In the genomic region with DNA sequence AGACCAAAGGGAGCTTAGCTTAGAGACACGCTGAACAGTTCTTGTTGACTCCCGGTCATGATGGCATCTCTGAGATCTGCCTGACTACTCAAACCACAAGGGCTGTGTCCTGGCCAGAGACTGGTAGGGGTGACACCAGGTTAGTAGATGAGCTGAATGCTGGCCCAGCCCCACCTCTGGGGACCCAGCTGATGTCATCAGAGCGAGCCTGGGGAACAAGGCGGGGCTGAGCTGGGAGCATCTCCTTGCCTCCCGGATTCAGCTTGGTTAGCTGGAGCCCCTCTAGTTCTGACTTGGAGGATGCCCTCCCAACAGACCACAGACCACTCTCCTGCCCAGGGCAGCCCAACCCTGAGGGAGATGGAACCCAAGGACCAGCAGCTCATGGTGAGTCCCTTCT, we compare ENCODE assay signal across 33 mouse cellular contexts. TPM values are rescaled to one million over a fixed set of nuclear protein-coding genes. Genes with fewer than 3 reads are reported as not detected.
DNase-seq lines count a peak whose midpoint lies in the region; ATAC-seq and TF ChIP-seq lines count a peak whose summit lies in the region.
"Had no signal": no experiment of that assay in that cellular context is flagged by ENCODE, and none has a peak within 500 bp of the region (broad histone marks: within the 10 kb centered on the region; RNA-seq: fewer than 3 reads in every experiment).

Gm4869 (plus strand) TSS at position 301 of the 400 bp plus-strand sequence.

- TF ChIP-seq RAD21 in MEL (IDR thresholded peaks at IDR 0.05; ENCODE audit: low read depth, low read length): no peak

- H3K27me3 ChIP-seq in heart, embryonic 11.5 days (ENCODE audit: control insufficient read depth, insufficient read depth, low read length): no peaks in the 10 kb centered on the region
- H3K27me3 ChIP-seq in heart, embryonic 16.5 days (ENCODE audit: control insufficient read depth, insufficient read depth, low read length): no peaks in the 10 kb centered on the region
- no peaks in the 10 kb centered on the region for H3K27me3 ChIP-seq in ES-Bruce4 (ENCODE audit: control insufficient read depth, insufficient read depth, low read length, poor library complexity, severe bottlenecking)
- no peaks in the 10 kb centered on the region for H3K27me3 ChIP-seq in MEL (ENCODE audit: control insufficient read depth in 1 of 2, insufficient read depth in 2 of 2, low read length in 2 of 2)
- H3K27me3 ChIP-seq: hindbrain, embryonic 13.5 days; limb, embryonic 15.5 days; midbrain, embryonic 15.5 days; stomach, embryonic 15.5 days had no signal

- intact Hi-C loops in heart, postnatal 14 days (cut with DNase I): no loop called here

- TF ChIP-seq CTCF in ES-Bruce4 (IDR thresholded peaks at IDR 0.05; ENCODE audit: low read depth, low read length) (no peak), MEL (IDR thresholded peaks at IDR 0.05 in 2 of 3, conservative IDR thresholded peaks at IDR 0.05 in 1 of 3; ENCODE audit: control insufficient read depth in 1 of 3, insufficient read depth in 1 of 3, low read depth in 2 of 3, low read length in 3 of 3, poor library complexity in 1 of 3, severe bottlenecking in 1 of 3) (no peak)

- no peak for TF ChIP-seq POLR2A in ES-Bruce4 (IDR thresholded peaks at IDR 0.05; ENCODE audit: insufficient read depth, low read length)
- TF ChIP-seq POLR2A in MEL (IDR thresholded peaks at IDR 0.05; ENCODE audit: control insufficient read depth in 1 of 2, insufficient read depth in 1 of 2, low read depth in 1 of 2, low read length in 2 of 2, poor library complexity in 1 of 2): no peak

- no peaks in the 10 kb centered on the region for H3K9me3 ChIP-seq in heart, embryonic 11.5 days (replicated peaks; ENCODE audit: control insufficient read depth, low read length)
- H3K9me3 ChIP-seq in heart, embryonic 16.5 days (replicated peaks; ENCODE audit: control insufficient read depth, low read length): no peaks in the 10 kb centered on the region
- no peaks in the 10 kb centered on the region for H3K9me3 ChIP-seq in ES-Bruce4 (replicated peaks; ENCODE audit: control insufficient read depth, insufficient read depth, low read length, poor library complexity, severe bottlenecking)
- H3K9me3 ChIP-seq in MEL (replicated peaks; ENCODE audit: insufficient read depth, low read length): no peaks in the 10 kb centered on the region
- H3K9me3 ChIP-seq: hindbrain, embryonic 13.5 days; limb, embryonic 10.5 days; limb, embryonic 15.5 days; midbrain, embryonic 10.5 days; midbrain, embryonic 15.5 days; stomach, embryonic 15.5 days had no signal

- no peak within 1 kb of the TSS for H3K9ac ChIP-seq in heart, embryonic 11.5 days (ENCODE audit: low read depth, low read length)
- no peak within 1 kb of the TSS for H3K9ac ChIP-seq in heart, embryonic 16.5 days (ENCODE audit: low read length)
- H3K9ac ChIP-seq in ES-Bruce4 (ENCODE audit: low read depth, poor library complexity, severe bottlenecking) (no peak within 1 kb of the TSS), MEL (ENCODE audit: control insufficient read depth, low read depth, low read length, poor library complexity, severe bottlenecking) (no peak within 1 kb of the TSS)
- H3K9ac ChIP-seq: forebrain, postnatal 0 days; hindbrain, embryonic 13.5 days; limb, embryonic 15.5 days; midbrain, embryonic 15.5 days; stomach, embryonic 15.5 days had no signal

- DNase-seq in heart, postnatal 14 days: no peak
- DNase-seq in heart, postnatal 4 days: no peak
- DNase-seq in MEL (ENCODE audit: low read depth, low spot score): no peak
- no peak for DNase-seq in urinary bladder, postnatal 36 days (ENCODE audit: low spot score in 2 of 2)
- DNase-seq: adrenal gland, adult 8-10 months; cerebellum, adult 2 months; cerebellum, postnatal 14 days; forebrain, postnatal 0 days; gastrocnemius, postnatal 14 days; kidney, adult 8-10 months; layer of hippocampus, postnatal 36 days; right cerebral cortex, postnatal 25 days; thymus, postnatal 25 days had no signal

- TF ChIP-seq EP300 in ES-Bruce4 (IDR thresholded peaks at IDR 0.05; ENCODE audit: insufficient read depth, low read depth, low read length): no peak
- TF ChIP-seq EP300 in MEL (IDR thresholded peaks at IDR 0.05; ENCODE audit: low read depth in 1 of 2, low read length in 2 of 2): no peak

- no peaks in the 10 kb centered on the region for H3K79me2 ChIP-seq in MEL (ENCODE audit: control insufficient read depth, insufficient read depth, low read length, poor library complexity)

- H3K4me2 ChIP-seq in heart, embryonic 11.5 days: no peak within 1 kb of the TSS
- H3K4me2 ChIP-seq in heart, embryonic 16.5 days (ENCODE audit: low read depth, low read length): no peak within 1 kb of the TSS
- H3K4me2 ChIP-seq: hindbrain, embryonic 13.5 days; limb, embryonic 15.5 days; midbrain, embryonic 15.5 days; stomach, embryonic 15.5 days had no signal

- no peak within 1 kb of the TSS for H3K4me3 ChIP-seq in heart, embryonic 11.5 days (ENCODE audit: low read depth, low read length)
- H3K4me3 ChIP-seq in heart, embryonic 16.5 days (ENCODE audit: low read length): no peak within 1 kb of the TSS
- H3K4me3 ChIP-seq in ES-Bruce4 (ENCODE audit: low read depth, low read length) (no peak within 1 kb of the TSS), MEL (ENCODE audit: control insufficient read depth in 1 of 2, insufficient read depth in 1 of 2, low read depth in 2 of 2, low read length in 2 of 2) (no peak within 1 kb of the TSS)
- H3K4me3 ChIP-seq: erythroblast, embryonic 14.5 days; hindbrain, embryonic 13.5 days; limb, embryonic 10.5 days; limb, embryonic 15.5 days; midbrain, embryonic 10.5 days; midbrain, embryonic 15.5 days; stomach, embryonic 15.5 days had no signal

- WGBS in heart, embryonic 11.5 days (ENCODE audit: insufficient replicate concordance): 83% methylated on average over 5 of the region's 5 CpGs
- WGBS in heart, embryonic 16.5 days: 87% methylated on average over 5 of the region's 5 CpGs

- ATAC-seq in heart, embryonic 11.5 days (replicated peaks; ENCODE audit: insufficient number of reproducible peaks, low FRiP score, low TSS enrichment): no peak
- no peak for ATAC-seq in heart, embryonic 16.5 days (replicated peaks; ENCODE audit: extremely low read depth, insufficient read depth, low FRiP score)
- ATAC-seq: CD4-positive, CD25-positive, alpha-beta regulatory T cell, adult 4 months; forebrain, postnatal 0 days; intestine, embryonic 16.5 days; midbrain, embryonic 15.5 days had no signal

- peaks cover 7% of the 10 kb centered on the region; the same call in 1 of the 2 replicates for H3K4me1 ChIP-seq in heart, embryonic 11.5 days (ENCODE audit: control insufficient read depth, insufficient read depth, low read length)
- H3K4me1 ChIP-seq in heart, embryonic 16.5 days (ENCODE audit: control insufficient read depth, insufficient read depth, low read length): peaks cover 5% of the 10 kb centered on the region
- H3K4me1 ChIP-seq in ES-Bruce4 (ENCODE audit: control insufficient read depth, insufficient read depth, low read length) (peaks cover 6% of the 10 kb centered on the region), MEL (ENCODE audit: control insufficient read depth in 1 of 2, insufficient read depth in 2 of 2, low read length in 2 of 2) (no peaks in the 10 kb centered on the region)
- H3K4me1 ChIP-seq: limb, embryonic 10.5 days; limb, embryonic 15.5 days; midbrain, embryonic 10.5 days; midbrain, embryonic 15.5 days had no signal

- H3K27ac ChIP-seq in heart, embryonic 11.5 days (ENCODE audit: low read depth, low read length): 0 out of 2 replicates have a peak within 1 kb of the TSS, but pooled peaks have one; percentile 22
- peak within 1 kb of the TSS; percentile 0; the same call in 1 of the 2 replicates for H3K27ac ChIP-seq in heart, embryonic 16.5 days (ENCODE audit: low read length)
- H3K27ac ChIP-seq in ES-Bruce4 (ENCODE audit: insufficient read depth, low read length) (peak within 1 kb of the TSS; percentile 65), MEL (ENCODE audit: control insufficient read depth, low read depth, low read length) (no peak within 1 kb of the TSS)
- H3K27ac ChIP-seq: hindbrain, embryonic 13.5 days; kidney, postnatal 0 days; limb, embryonic 10.5 days; limb, embryonic 15.5 days; macrophage; midbrain, embryonic 10.5 days; midbrain, embryonic 15.5 days; stomach, embryonic 15.5 days had no signal

- H3K36me3 ChIP-seq in heart, embryonic 11.5 days (ENCODE audit: control insufficient read depth, insufficient read depth, low read length): peaks cover 23% of the 10 kb centered on the region
- H3K36me3 ChIP-seq in heart, embryonic 16.5 days (ENCODE audit: control insufficient read depth, insufficient read depth): peaks cover 33% of the 10 kb centered on the region
- H3K36me3 ChIP-seq in ES-Bruce4 (ENCODE audit: control insufficient read depth, insufficient read depth, low read length, poor library complexity, severe bottlenecking) (peaks cover 25% of the 10 kb centered on the region), MEL (ENCODE audit: control insufficient read depth in 1 of 2, insufficient read depth in 2 of 2, low read length in 2 of 2) (peaks cover 0 to 3% of the 10 kb centered on the region in 2 experiments; a peak in 1 of 4 replicates)

TF ChIP-seq in MEL, 35 proteins besides CTCF, POLR2A, EP300 and RAD21:
- TF ChIP-seq ZMIZ1 (IDR thresholded peaks at IDR 0.05; ENCODE audit: low read depth, low read length): 0 out of 2 replicates have a peak, but pooled peaks have one; percentile 41
- TF ChIP-seq MXI1 (IDR thresholded peaks at IDR 0.05; ENCODE audit: low read depth, low read length): no peak

RNA-seq across cellular contexts. Expression of gene Gm4869, which starts in this region (rescaled TPM):
- not detected in 2 replicates for polyA plus RNA-seq in heart, embryonic 11.5 days (2014; fragmentation: Nextera tagmentation; extraction: Ambion mirVana)
- not detected for total RNA-seq in heart, postnatal 14 days (2021)
- not detected in 2 replicates for polyA plus RNA-seq in heart, embryonic 16.5 days (2015; fragmentation: Nextera tagmentation; extraction: Ambion mirVana)
- not detected for total RNA-seq in heart, postnatal 4 days (2021)
- polyA plus RNA-seq in ES-Bruce4 (2011; ENCODE audit: insufficient read depth, insufficient read length, low read depth, missing spikeins) (0.19 and 0.30 TPM in 2 replicates), MEL (2012; ENCODE audit: insufficient read depth in 1 of 2, insufficient read length in 2 of 2, low read depth in 1 of 2, low replicate concordance in 2 of 2, missing spikeins in 1 of 2) (under 1 TPM in 1 of 2 experiments, not detected in 1; 0.08 TPM)
- 0.07 TPM in 1 of 2 replicates, not detected in the other for total RNA-seq in MEL (2012; rRNA removed)
- total RNA-seq: gastrocnemius, postnatal 14 days; granulocyte monocyte progenitor cell, adult 5-6 weeks; layer of hippocampus, postnatal 36 days had no signal
- polyA plus RNA-seq: CD4-positive, CD25-positive, alpha-beta regulatory T cell, adult 4 months; cerebellum, adult 2 months; erythroblast, embryonic 14.5 days; forebrain, embryonic 11.5 days; forebrain, postnatal 0 days; hindbrain, embryonic 13.5 days; intestine, embryonic 16.5 days; kidney, postnatal 0 days; large intestine, adult 2 months; limb, embryonic 10.5 days; limb, embryonic 15.5 days; liver, embryonic 16.5 days; lung, embryonic 16.5 days; macrophage; midbrain, embryonic 10.5 days; midbrain, embryonic 15.5 days; neural tube, embryonic 11.5 days; stomach, embryonic 15.5 days had no signal
